16 mouse cellular contexts compared by ENCODE assay signal in genomic region chr7:132790447-132791219, GRCm38 (mm10). TPM values are rescaled to one million over a fixed set of nuclear protein-coding genes. Genes with fewer than 3 reads are reported as not detected.
DNase-seq lines count a peak whose midpoint lies in the region; ATAC-seq and TF ChIP-seq lines count a peak whose summit lies in the region.
"Had no signal": no experiment of that assay in that cellular context is flagged by ENCODE, and none has a peak within 500 bp of the region (broad histone marks: within the 10 kb centered on the region; RNA-seq: fewer than 3 reads in every experiment).

No protein-coding gene starts in this region.

- H3K79me2 ChIP-seq in myocyte (ENCODE audit: control insufficient read depth, insufficient read depth): peaks cover 16% of the 10 kb centered on the region

- DNase-seq in gastrocnemius, adult 2 months: peak; percentile 71
- no peak for DNase-seq in gastrocnemius, adult 8-10 months (ENCODE audit: low spot score in 2 of 2)
- DNase-seq in lung, postnatal 10 days: peak; percentile 25
- no peak for DNase-seq in lung, postnatal 25 days (ENCODE audit: low spot score)
- no peak for DNase-seq in layer of hippocampus, adult 9-10 months (ENCODE audit: low spot score)
- DNase-seq: adrenal gland, postnatal 36 days; cerebellum, adult 11-12 months; gastrocnemius, postnatal 10 days; kidney, adult 9 months had no signal

- peak overlapping the region; percentile 64 for H3K27ac ChIP-seq in gastrocnemius, adult 2 months
- H3K27ac ChIP-seq in cortical plate, adult 2 months (ENCODE audit: insufficient read depth, low read length): peak overlapping the region; percentile 23; the same call in 1 of the 2 replicates
- H3K27ac ChIP-seq: heart, embryonic 13.5 days; hindbrain, embryonic 10.5 days; liver, embryonic 14.5 days had no signal

- TF ChIP-seq CTCF in gastrocnemius, adult 2 months (IDR thresholded peaks at IDR 0.05): no peak
- no peak for TF ChIP-seq CTCF in cortical plate, adult 2 months (IDR thresholded peaks at IDR 0.05; ENCODE audit: extremely low read depth, insufficient read depth, low read length)

- no peaks in the 10 kb centered on the region for H3K27me3 ChIP-seq in myocyte (ENCODE audit: control insufficient read depth, insufficient read depth, insufficient read length)
- H3K27me3 ChIP-seq: heart, embryonic 13.5 days had no signal

- no peak overlapping the region for H3ac ChIP-seq in myocyte (ENCODE audit: control insufficient read depth, insufficient read length)

- H3K4me1 ChIP-seq in cortical plate, adult 2 months (ENCODE audit: control insufficient read depth, insufficient read depth, low read length): peaks cover 41% of the 10 kb centered on the region

- intact Hi-C loops in gastrocnemius, adult 2 months (cut with DNase I): no loop called here

- no peak for TF ChIP-seq POLR2A in cortical plate, adult 2 months (IDR thresholded peaks at IDR 0.05; ENCODE audit: extremely low read depth, insufficient read depth, low read length)
- TF ChIP-seq POLR2A in myocyte (IDR thresholded peaks at IDR 0.05; ENCODE audit: insufficient read length, low read depth): no peak

- ATAC-seq in megakaryocyte progenitor cell, adult 5-6 weeks (replicated peaks; ENCODE audit: poor library complexity): no peak
- ATAC-seq: activated CD4-positive, CD25-positive, alpha-beta regulatory T cell, adult 4 months had no signal

- no peaks in the 10 kb centered on the region for H3K36me3 ChIP-seq in myocyte (ENCODE audit: control insufficient read depth, insufficient read depth)
- H3K36me3 ChIP-seq: heart, embryonic 13.5 days; hindbrain, embryonic 10.5 days had no signal

- no peak overlapping the region for H3K4me3 ChIP-seq in gastrocnemius, adult 2 months
- no peak overlapping the region for H3K4me3 ChIP-seq in cortical plate, adult 2 months (ENCODE audit: insufficient read depth, low read length)
- no peak overlapping the region for H3K4me3 ChIP-seq in myocyte
- H3K4me3 ChIP-seq: heart, embryonic 13.5 days; hindbrain, embryonic 10.5 days had no signal

- H3K4me2 ChIP-seq in myocyte (ENCODE audit: low read depth): no peak overlapping the region
- H3K4me2 ChIP-seq: heart, embryonic 13.5 days had no signal

TF ChIP-seq in myocyte, 11 proteins besides CTCF, POLR2A, EP300 and RAD21:
- no peak for TF ChIP-seq TCF12 (IDR thresholded peaks at IDR 0.05; ENCODE audit: insufficient read depth, poor library complexity, severe bottlenecking)
- TF ChIP-seq TCF3 (IDR thresholded peaks at IDR 0.05; ENCODE audit: insufficient read length, low read depth): no peak
- no peak for TF ChIP-seq USF1 (IDR thresholded peaks at IDR 0.05; ENCODE audit: low read depth)
- no peak for TF ChIP-seq SRF (IDR thresholded peaks at IDR 0.05; ENCODE audit: control insufficient read depth, insufficient read length, low read depth)
- TF ChIP-seq MAX (IDR thresholded peaks at IDR 0.05; ENCODE audit: low read depth): no peak
- TF ChIP-seq MYOD1 (IDR thresholded peaks at IDR 0.05; ENCODE audit: control insufficient read depth in 1 of 3, insufficient read length in 2 of 3, low read depth in 2 of 3): peak in 1 of 3 experiments; percentile 26
- TF ChIP-seq CEBPB (IDR thresholded peaks at IDR 0.05; ENCODE audit: insufficient read depth, poor library complexity, severe bottlenecking): no peak
- peak in 2 of 3 experiments; percentile 20 to 48 for TF ChIP-seq MYOG (IDR thresholded peaks at IDR 0.05; ENCODE audit: control insufficient read depth in 1 of 3, insufficient read depth in 1 of 3, insufficient read length in 2 of 3, low read depth in 2 of 3)
- TF ChIP-seq POLR2AphosphoS2 (IDR thresholded peaks at IDR 0.05; ENCODE audit: insufficient read length, low read depth): no peak
- TF ChIP-seq E2F4 (IDR thresholded peaks at IDR 0.05; ENCODE audit: insufficient read depth): no peak
- no peak for TF ChIP-seq REST (IDR thresholded peaks at IDR 0.05; ENCODE audit: insufficient read depth, insufficient read length)

RNA-seq across cellular contexts. Expression of gene Fam53b, which starts 23.1 kb away (rescaled TPM):
- total RNA-seq in gastrocnemius, adult 2 months (2021): 10 to 100 TPM; 15.3 to 27.4 TPM
- total RNA-seq in gastrocnemius, adult 8-10 months (2022): 10 to 100 TPM; 17.4 to 31.8 (median 21.1) TPM
- polyA plus RNA-seq in cortical plate, adult 2 months (2012; rRNA removed): 21.4 and 21.9 TPM in 2 replicates
- polyA plus RNA-seq in myocyte (2012; fragmentation: generic; extraction: Trizol): 26.5 TPM
- 16.0 and 21.5 TPM in 2 replicates for total RNA-seq in megakaryocyte progenitor cell, adult 5-6 weeks (2015)
- total RNA-seq in megakaryocyte progenitor cell, adult 5-6 weeks (2017): 12.2 and 15.9 TPM in 2 replicates

Comparison
In these comparisons a context has a peak if more than half of its experiments do, and no peak if none do; other contexts are left out.
1. DNase-seq: peak in gastrocnemius, adult 2 months (single experiment) and lung, postnatal 10 days (single experiment); none in gastrocnemius, adult 8-10 months (0 of 2), lung, postnatal 25 days (single experiment) and layer of hippocampus, adult 9-10 months (single experiment).